Mouse (Mus musculus) urinary bladder, postnatal 10 days (tissue): ENCODE measurements around the gene Gpr45.

Source experiments
- DNase-seq: peaks from one replicate; pipeline ENCODE4 v3.0.0; 2022; ENCODE audit warnings: low spot score

The Gpr45 gene

GRCm38 (mm10) chr1:43047811-43048210, 95.1 kb downstream of the Gpr45 start:
- no peak for DNase-seq

GRCm38 (mm10) chr1:43051903-43052302, 99.2 kb downstream of the Gpr45 start:
- no peak for DNase-seq

GRCm38 (mm10) chr1:43065615-43066310, 113.1 kb downstream of the Gpr45 start:
- no peak for DNase-seq

GRCm38 (mm10) chr1:43066573-43066972, 113.9 kb downstream of the Gpr45 start:
- DNase-seq: no peak

- no peak for DNase-seq
These were observed 114.9 kb downstream of the Gpr45 start for GRCm38 (mm10) chr1:43067551-43067950.

GRCm38 (mm10) chr1:43070726-43071125, 118.1 kb downstream of the Gpr45 start:
- no peak for DNase-seq

GRCm38 (mm10) chr1:43072028-43072427, 119.4 kb downstream of the Gpr45 start:
- DNase-seq: no peak

- DNase-seq: no peak
These were observed 119.9 kb downstream of the Gpr45 start for GRCm38 (mm10) chr1:43072561-43072960.

- no peak for DNase-seq
These were observed 122.1 kb downstream of the Gpr45 start for GRCm38 (mm10) chr1:43074791-43075190.

GRCm38 (mm10) chr1:43078124-43078523, 125.5 kb downstream of the Gpr45 start:
- DNase-seq: no peak

- no peak for DNase-seq
These were observed 130.3 kb downstream of the Gpr45 start for GRCm38 (mm10) chr1:43082946-43083345.
